Mouse (Mus musculus): ENCODE results near the gene Dock11. TPM values are rescaled to one million over a fixed set of nuclear protein-coding genes. Genes with fewer than 3 reads are reported as not detected.

The Dock11 gene
- 1 to 10 TPM; 3.0 to 3.6 (median 3.2) TPM for total RNA-seq (2022)

GRCm38 (mm10) chrX:35888087-35888895, at the start of gene Dock11:
Gene Dock11, plus strand, starts transcription at chrX:35888832.
- peak; percentile 46 for DNase-seq (ENCODE audit: low spot score)

- DNase-seq (ENCODE audit: low spot score): no peak
These were observed 8.9 kb upstream of the Dock11 start for GRCm38 (mm10) chrX:35879703-35880102.

GRCm38 (mm10) chrX:35888945-35889799, 540 bp downstream of the Dock11 start:
- DNase-seq (ENCODE audit: low spot score): no peak

GRCm38 (mm10) chrX:35889800-35890106, 1.1 kb downstream of the Dock11 start:
- DNase-seq (ENCODE audit: low spot score): no peak

DNA sequence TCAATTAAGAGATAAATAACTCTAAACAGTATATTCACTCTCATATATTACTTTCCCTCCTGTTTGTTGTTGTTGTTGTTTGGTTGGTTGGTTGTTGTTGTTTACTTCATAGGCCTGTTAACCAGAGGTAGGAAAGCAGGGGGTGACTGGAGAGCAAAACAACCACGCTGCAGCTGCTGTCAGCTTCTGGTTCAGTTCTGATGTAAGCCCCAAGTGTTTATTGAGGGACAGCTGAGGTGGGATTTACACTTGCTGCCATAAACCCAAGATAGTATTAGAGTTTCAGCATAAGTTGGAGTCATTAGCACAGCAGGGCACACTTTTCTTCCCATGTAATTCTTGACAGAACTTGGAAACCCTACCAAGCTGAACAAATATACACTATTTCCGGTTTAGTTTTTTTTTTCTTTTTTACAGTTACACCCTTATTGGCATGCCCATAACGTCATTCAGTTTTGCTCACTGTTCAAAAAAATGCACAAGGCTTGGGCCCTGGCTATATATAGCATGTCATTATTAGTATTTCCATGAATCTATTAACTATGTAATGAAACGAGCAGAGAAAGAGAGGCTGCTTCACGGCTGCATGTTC, 3.0 kb downstream of the Dock11 start:
- no peak for DNase-seq (ENCODE audit: low spot score)

- no peak for DNase-seq (ENCODE audit: low spot score)
These were observed 3.7 kb downstream of the Dock11 start for GRCm38 (mm10) chrX:35892377-35892776.

DNA sequence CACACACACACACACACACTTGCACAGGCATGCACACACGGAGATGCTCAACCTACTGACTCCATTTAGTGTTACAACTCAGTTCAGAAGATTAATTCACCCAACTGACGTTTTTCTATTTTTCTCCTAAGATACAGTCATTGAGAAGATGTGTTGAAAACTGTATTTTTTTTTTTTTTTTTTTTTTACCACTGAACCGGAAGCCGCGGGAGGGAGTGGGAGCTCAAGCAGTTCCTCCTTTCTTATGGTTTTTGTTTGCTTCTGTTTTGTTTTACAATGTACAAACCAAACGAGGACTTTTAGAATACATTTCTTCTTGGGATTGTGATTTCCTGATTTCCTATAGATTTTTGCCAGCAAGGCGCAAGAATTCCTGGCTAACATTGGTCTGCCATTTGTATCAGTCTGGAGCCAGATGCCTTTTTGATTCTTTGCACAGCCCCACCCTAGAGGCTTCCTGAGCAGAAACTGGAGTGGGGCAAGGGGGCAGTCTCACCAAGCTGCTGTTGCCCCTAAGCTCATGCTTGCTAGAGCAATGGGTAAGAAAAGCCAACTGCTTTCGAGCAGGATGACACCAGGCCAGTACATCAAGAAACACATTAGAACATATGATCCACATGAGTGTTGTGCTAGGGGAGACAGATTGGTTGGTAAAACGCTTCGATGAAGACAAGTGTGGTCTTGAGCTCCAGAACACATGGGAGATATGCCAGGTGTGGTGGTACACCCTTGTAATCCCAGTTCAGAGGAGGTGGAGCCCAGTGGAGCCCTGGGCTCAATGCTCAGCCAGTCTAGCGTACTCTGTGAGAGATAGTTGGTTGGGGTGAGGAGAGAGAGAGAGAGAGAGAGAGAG, 9.2 kb downstream of the Dock11 start:
- no peak for DNase-seq (ENCODE audit: low spot score)

GRCm38 (mm10) chrX:35898501-35898766, 9.8 kb downstream of the Dock11 start:
- no peak for DNase-seq (ENCODE audit: low spot score)

GRCm38 (mm10) chrX:35904352-35904751, 15.7 kb downstream of the Dock11 start:
- no peak for DNase-seq (ENCODE audit: low spot score)

GRCm38 (mm10) chrX:35906696-35907330, 18.2 kb downstream of the Dock11 start:
- DNase-seq (ENCODE audit: low spot score): no peak

- DNase-seq (ENCODE audit: low spot score): no peak
These were observed 30.9 kb downstream of the Dock11 start for GRCm38 (mm10) chrX:35919558-35919957.

GRCm38 (mm10) chrX:35920096-35920607, 31.5 kb downstream of the Dock11 start:
- no peak for DNase-seq (ENCODE audit: low spot score)

- no peak for DNase-seq (ENCODE audit: low spot score)
These were observed 33.3 kb downstream of the Dock11 start for GRCm38 (mm10) chrX:35921922-35922321.

GRCm38 (mm10) chrX:35924705-35925264, 36.2 kb downstream of the Dock11 start:
- no peak for DNase-seq (ENCODE audit: low spot score)

DNA sequence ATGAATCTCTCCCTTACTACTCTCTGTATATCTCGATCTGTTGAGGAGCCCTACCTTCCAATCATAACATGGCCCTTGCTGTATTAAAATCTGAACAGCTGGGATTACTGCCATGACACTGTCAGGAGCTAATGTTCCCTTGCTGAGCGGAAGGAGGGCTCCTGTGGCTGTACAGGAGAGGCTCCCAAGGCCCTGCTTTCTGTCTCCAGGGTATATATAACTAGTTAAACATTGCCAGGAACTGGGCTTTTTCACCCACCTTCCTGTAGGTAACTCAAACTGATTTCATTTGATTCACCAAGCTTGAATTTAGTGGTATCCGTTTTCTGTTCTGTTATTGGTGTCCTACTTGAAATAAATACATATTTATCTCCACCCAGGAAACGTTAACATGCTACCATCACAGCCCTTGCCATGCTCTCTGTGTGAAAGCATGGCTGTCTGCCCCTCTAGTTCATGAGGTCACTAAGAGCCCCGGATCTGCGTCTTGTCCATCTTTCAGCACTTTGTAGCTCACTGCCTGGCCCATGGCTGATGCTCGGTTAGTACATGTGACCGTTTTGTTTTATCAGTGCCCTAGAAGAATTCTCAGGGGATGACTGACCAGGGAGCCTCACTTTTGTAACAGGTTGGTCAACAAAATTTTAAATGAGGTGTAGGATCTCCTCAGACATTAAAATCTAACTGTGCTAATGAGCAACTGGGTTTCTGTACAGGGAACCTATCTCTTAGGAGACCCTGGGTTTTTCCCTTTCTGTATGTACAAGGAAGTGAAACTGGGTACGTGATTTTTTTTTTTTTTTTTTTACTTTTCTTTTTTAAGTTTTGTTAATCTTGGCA, 41.7 kb downstream of the Dock11 start:
- no peak for DNase-seq (ENCODE audit: low spot score)

DNA sequence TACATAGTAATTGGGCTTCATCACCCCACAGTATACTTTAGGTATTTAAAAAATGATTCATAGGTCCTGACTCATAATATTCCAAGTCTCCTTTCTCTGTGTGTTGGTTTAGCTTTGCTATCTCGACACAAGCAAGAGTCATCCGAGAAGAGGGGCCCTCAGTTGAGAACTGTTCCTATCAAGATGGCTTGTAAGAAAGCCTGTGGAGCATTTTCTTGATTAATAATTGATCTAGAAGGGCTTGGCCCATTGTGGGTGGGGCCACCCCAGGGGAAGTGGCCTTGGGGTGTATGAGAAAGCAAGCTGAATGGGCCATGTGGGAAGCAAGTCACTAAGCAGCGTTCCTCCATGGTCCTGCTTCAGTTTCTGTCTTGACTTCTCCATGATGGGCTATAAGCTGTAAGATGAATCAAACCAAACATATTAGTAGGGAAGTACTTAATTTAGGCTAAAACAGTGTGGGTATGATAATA, 42.3 kb downstream of the Dock11 start:
- DNase-seq (ENCODE audit: low spot score): no peak

DNA sequence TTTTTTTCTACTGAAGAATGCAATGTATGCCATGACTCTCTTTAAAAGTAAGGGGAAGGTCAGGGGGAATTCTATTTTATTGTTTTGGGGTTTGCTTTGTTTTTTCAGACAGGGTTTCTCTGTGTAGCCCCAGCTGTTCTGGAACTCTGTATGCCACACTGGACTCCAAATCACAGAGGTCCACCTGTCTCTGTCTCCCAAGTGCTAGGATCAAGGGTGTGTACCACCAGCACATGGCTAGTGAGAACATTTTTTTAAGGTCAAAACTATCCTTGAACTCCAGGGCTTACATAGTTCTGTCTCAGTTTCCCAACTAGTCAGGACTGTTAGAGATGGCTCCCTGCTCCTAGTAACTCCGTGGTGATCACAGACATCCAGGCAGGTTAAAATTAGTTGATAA, 43.3 kb downstream of the Dock11 start:
- no peak for DNase-seq (ENCODE audit: low spot score)

GRCm38 (mm10) chrX:35932952-35933351, 44.3 kb downstream of the Dock11 start:
- DNase-seq (ENCODE audit: low spot score): no peak

- no peak for DNase-seq (ENCODE audit: low spot score)
These were observed 49.5 kb downstream of the Dock11 start for GRCm38 (mm10) chrX:35938112-35938511.

- DNase-seq (ENCODE audit: low spot score): no peak
These were observed 57.8 kb downstream of the Dock11 start for GRCm38 (mm10) chrX:35946394-35946793.
